Mouse (Mus musculus) ovary, adult 18-20 months (tissue): ENCODE measurements around the gene Teddm3.
"Not testable (repeated sequence)": the region's sequence is repeated elsewhere in the genome, so short reads cannot be mapped to it uniquely, and the experiment has no call there.

Experiments
- DNase-seq: peaks from one replicate; pipeline ENCODE4 v3.0.0; 2022; ENCODE audit warnings: low spot score, mixed read lengths

Teddm3 gene

GRCm38 (mm10) chr16:21153900-21154299 lies at the start of gene Teddm3:
TSS of gene Teddm3 (minus strand) at chr16:21154000.
- not testable (repeated sequence) for DNase-seq

- DNase-seq = no peak
These were observed 48.9 kb upstream of the Teddm3 start for GRCm38 (mm10) chr16:21202731-21203130.

- no peak for DNase-seq
These were observed 45.6 kb upstream of the Teddm3 start for GRCm38 (mm10) chr16:21199426-21199825.

- DNase-seq = no peak
These were observed 44.7 kb upstream of the Teddm3 start for GRCm38 (mm10) chr16:21198529-21198928.

- no peak for DNase-seq
These were observed 44.2 kb upstream of the Teddm3 start for GRCm38 (mm10) chr16:21198006-21198405.

- no peak for DNase-seq
These were observed 43.7 kb upstream of the Teddm3 start for GRCm38 (mm10) chr16:21197542-21197941.

- DNase-seq = no peak
These were observed 42.8 kb upstream of the Teddm3 start for GRCm38 (mm10) chr16:21196576-21196975.

GRCm38 (mm10) chr16:21195260-21195866 lies 41.6 kb upstream of the Teddm3 start:
- DNase-seq = no peak

- DNase-seq = no peak
These were observed 40.4 kb upstream of the Teddm3 start for GRCm38 (mm10) chr16:21194182-21194581.

- DNase-seq = no peak
These were observed 38.9 kb upstream of the Teddm3 start for GRCm38 (mm10) chr16:21192509-21193354.

GRCm38 (mm10) chr16:21191569-21191968 lies 37.8 kb upstream of the Teddm3 start:
- no peak for DNase-seq

- DNase-seq = no peak
These were observed 34.5 kb upstream of the Teddm3 start for GRCm38 (mm10) chr16:21188345-21188744.

- no peak for DNase-seq
These were observed 33.8 kb upstream of the Teddm3 start for GRCm38 (mm10) chr16:21187568-21187967.

GRCm38 (mm10) chr16:21184697-21185096 lies 30.9 kb upstream of the Teddm3 start:
- no peak for DNase-seq

- no peak for DNase-seq
These were observed 28.3 kb upstream of the Teddm3 start for GRCm38 (mm10) chr16:21182108-21182507.

GRCm38 (mm10) chr16:21175236-21175635 lies 21.4 kb upstream of the Teddm3 start:
- no peak for DNase-seq

GRCm38 (mm10) chr16:21168730-21169129 lies 14.9 kb upstream of the Teddm3 start:
- no peak for DNase-seq

- not testable (repeated sequence) for DNase-seq
These were observed 11.8 kb upstream of the Teddm3 start for GRCm38 (mm10) chr16:21165343-21166220.

- DNase-seq = not testable (repeated sequence)
These were observed 9.6 kb upstream of the Teddm3 start for GRCm38 (mm10) chr16:21163423-21163822.

- not testable (repeated sequence) for DNase-seq
These were observed 5.4 kb upstream of the Teddm3 start for GRCm38 (mm10) chr16:21159226-21159625.

- DNase-seq = not testable (repeated sequence)
These were observed 2.5 kb upstream of the Teddm3 start for GRCm38 (mm10) chr16:21156261-21156660.
